Mouse (Mus musculus) embryo, embryonic 10.5 days (tissue): ENCODE measurements around the gene Farsa.

Source experiments
- DNase-seq: peaks from one replicate; pipeline ENCODE4 v3.0.0-alpha.2; 2015; ENCODE audit warnings: low spot score

Farsa gene

DNA sequence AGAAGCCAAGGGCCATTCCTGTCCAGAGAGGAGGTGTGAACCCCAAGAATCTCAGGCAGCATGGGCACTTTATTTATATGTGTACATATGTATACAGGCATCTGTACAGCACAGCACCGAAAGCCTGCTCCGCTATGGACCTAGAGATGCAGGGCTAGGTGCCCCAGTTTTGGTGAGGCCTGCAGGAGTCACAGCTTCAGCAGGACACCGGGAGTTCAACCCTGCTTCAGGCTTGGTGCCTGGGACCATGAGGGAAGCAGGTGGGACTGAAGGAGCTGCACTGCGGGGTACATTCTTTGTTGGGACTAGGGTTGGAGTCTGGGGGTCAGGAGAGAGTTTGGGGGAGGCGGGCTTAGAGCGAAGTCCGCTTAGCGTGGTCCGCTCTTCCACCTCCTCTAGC, 55.1 kb downstream of the Farsa start:
- DNase-seq = no peak

DNA sequence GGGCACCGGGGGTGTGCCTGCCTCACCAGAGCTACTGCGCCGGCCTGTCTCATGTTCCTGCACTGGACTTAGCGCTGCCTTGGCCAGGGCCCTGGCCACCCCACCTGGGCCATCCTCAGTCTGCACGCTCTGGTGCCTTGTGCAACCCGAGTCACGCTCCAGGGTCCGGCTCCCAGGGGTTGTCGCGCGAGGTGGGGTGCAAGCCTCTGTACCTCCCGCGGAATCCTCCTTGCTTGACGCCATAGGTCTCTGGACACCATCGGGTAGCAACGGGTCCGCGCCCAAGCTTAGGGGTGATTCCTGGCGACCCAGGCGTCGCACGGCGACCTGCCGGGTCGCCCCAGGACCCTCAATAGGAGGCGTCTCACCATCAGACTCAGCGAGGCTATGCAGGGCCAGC, 55.6 kb downstream of the Farsa start:
- no peak for DNase-seq

DNA sequence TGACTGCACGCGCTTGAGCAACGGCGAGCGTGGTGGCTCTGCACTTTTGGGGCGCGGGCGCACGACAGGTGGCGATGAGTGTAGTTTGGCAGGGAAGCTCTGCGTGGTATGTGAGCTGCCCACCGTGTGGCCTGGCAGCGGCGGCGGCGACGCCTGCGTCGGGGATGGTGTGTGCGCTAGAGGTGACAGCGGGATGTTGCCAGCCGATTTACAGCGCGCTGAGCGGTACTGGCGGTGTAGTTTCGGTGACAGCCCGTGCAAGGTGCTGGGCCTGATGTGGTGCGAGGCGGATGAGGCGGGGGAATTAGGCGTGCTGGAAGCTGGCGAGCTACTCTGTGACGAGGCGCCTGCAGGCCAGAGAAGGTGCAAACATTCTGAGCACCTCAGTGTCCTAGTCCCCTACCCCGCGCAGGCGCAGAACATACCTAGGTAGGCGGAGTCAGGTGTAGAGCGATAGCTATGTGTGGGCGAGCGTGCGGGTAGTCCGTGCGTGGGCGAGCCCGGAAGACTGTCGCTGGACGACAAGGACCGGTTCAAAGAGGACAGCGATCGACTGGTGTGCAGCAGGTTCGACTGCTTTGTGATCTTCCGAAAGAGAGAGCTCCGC, 56.2 kb downstream of the Farsa start:
- DNase-seq = peak; percentile 72

DNA sequence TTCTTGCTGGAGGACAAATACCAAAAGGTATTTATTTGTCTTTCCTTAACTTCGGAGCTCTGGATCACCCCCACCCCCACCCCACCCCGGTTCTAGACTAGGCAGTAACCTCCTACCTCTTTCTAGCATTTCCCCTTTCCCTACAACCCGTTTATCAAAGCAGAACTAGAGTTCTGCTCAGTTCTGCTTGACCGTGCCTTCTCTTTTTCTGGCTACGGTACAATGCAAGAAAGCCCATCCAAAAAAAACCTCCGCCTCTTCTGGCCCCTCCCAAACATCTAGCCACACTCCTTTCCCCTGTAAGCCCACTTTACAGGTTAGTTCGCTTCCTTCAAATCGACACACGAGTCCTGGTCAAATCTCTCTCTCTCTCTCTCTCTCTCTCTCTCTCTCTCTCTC, 56.7 kb downstream of the Farsa start:
- no peak for DNase-seq

DNA sequence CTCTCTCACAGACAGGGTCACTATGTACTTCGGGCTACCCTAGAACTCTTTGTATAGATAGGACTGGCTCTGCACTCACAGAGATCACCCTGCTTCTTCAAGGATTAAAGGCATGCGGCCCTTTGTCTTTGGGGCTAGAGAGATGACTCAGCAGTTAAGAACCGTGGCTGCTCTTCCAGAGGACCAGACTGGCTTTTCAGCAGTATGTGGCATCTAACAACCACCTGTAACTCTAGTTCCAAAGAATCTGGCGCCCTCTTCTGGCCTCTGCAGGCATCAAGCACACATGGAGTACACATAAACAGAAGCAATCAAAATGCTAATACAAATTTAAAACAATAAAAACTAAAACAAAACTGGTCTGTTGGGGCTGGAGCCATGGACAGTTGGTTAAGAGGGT, 57.2 kb downstream of the Farsa start:
- DNase-seq = peak; percentile 64

DNA sequence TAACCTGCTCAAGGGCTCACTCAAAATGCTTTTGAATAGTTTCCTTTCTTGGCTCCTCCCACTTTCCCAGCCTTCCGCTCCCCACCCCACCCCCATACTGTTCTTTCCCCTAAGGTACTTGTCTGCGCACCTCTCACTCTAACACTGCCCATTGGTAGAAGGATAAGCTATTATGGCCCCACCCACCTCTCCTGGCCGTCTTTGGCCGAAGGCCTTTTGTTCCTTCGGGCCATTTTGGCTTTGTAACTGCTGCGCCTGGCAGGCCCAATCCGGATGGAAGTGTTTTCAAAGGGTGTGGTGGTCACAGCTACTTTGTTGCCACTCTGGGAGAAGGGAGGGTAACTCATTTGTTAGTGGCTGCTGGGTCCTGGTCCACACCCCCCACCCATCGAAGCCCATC, 58.5 kb downstream of the Farsa start:
- no peak for DNase-seq

DNA sequence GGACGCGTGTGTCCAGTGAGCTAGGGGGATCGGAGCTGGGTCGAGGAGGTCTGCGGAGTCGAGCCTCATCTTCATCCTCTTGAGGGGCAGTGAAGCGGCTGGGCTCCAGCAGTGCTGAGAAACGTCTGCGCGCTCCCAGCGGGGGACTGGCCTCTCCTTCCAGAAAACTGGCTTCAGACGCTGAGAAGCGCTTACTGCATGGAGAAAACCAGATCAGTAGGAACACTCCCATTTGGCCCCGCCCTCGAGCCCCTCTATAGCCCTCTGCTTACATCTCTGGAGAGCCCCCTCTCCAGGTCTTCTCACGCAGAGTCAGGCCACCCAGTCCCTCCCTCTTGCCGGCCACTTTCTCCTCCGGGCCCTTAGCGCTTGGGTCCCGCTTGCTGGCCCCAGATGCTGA, 61.0 kb downstream of the Farsa start:
- DNase-seq = no peak

DNA sequence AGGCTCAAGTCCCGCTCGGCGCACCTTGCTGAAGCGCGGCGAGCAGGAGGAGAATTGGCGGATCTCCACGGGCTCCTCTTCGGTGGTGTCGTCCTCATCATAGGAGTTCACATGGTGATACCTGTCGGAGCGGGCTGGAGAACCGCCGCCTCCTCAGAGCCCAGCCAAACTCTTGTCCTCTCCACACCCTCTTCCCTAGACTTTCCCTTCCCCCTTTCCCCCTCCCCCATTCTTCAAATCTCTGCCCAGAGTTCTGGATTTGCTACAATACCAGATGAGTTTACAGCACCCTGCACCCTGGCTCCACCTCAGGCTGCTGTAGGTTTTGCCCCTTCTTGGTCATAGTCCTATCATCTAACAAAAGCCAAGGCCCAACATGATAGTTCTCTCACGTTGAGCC, 61.9 kb downstream of the Farsa start:
- DNase-seq = no peak
